Mouse (Mus musculus) mature B cell (primary cell): ENCODE measurements around the gene Ptcd1.
"Not testable (repeated sequence)": the region's sequence is repeated elsewhere in the genome, so short reads cannot be mapped to it uniquely, and the experiment has no call there.

Experiments used
- in situ Hi-C: fragments of 300-500 bp; cut with MboI; formaldehyde crosslinking; loops from 2 replicates; pipeline ENCODE4 v1.14.3; 2019

Ptcd1 gene

DNA sequence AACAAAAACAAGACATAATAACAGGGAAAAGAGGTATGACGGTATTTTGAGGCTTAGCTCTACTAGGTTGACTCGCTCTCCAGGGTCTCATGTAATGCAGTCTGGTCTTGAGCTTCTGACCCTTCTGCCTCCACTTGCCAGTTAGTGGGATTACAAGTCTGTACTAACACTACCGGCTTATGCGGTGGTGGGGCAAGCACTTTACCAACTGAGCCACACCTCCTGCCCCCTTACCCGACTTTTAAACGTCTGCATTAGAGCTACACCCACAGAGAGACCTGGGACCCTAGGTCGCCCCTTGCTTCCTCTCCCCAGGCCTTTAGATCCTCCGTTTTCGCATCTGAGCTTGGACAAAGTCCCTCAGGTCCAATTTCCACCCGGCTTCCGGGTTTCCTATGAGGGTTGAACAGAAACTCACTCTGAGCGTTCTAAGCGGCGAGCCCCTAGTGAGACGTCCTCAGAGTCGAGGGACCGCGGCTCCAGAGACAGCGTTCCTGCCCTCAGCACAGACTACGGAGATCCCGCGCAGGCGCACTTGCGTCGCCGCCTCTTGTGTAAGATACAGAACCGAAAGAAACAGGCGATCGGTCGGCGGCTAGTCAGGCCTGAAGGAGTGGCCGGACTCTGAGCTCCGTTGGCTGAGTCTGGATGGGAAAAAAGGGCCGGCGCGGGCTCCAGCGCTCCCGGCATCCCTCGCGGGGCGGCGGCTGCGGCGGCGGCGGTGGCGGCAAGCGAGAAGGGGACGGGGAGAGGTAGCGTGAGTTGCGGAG is at the start of gene Ptcd1, which contains the start of gene Cpsf4:
Gene Ptcd1, minus strand, starts transcription at position 573 of the 770 bp plus-strand sequence.
Gene Cpsf4, plus strand, starts transcription at position 678 of the 770 bp plus-strand sequence.
- in situ Hi-C loops, result no loop called here

DNA sequence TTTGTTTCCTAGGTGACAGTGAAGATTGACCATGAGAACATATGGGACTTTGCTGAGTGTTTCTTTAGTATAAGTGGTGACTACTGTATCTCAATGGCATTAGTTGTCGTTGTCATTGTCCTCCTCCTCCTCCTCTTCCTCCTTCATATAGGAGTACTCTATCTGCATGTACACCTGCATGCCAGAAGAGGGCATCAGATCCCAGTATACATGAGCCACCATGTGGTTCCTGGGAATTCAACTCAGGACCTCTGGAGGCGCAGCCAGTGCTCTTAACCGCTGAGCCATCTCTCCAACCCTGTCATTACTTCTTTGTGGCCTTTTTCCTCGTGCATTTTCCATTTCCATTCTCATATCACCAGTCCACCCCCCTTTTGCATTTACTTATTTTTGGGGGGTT is 47.8 kb upstream of the Ptcd1 start:
- in situ Hi-C loops, result no loop called here

DNA sequence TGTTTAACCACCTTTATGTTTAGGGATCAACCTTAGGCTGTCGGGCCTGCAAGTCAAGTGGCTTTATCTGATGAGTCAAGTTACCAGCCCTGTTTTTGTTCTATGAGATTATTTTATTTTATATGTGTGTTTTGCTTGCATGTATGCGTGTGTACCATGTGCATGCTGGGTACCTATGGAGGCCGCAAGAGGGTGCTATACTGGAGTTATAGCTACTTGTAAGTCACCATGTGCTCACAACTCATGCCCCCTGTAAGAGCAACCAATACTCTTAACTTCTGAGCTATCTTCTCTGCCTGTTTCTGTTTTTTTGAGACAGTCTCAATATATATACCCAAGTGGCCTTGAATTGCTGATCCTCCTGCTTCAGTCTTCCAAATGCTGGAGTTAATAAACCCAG is 46.6 kb upstream of the Ptcd1 start:
- in situ Hi-C loops, result no loop called here

DNA sequence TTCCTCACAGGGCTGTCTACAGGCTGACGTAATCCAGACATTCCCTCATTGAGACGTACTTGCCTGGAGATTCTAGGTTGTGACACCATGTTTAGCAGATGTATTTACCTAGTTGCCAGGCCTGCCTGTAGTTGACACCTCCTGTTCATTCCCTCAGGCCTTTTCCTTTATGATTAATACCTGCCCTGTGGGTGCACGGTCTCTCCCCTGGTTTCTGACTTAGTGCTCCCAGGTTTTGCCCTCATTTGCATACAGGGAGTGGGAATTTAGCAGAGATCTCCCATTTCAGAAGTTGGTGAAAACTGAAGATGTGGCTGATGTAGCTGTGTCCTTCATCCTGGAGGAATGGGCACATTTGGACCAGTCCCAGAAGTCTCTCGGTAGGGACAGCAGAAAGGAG is 45.3 kb upstream of the Ptcd1 start:
- in situ Hi-C loops, result no loop called here

DNA sequence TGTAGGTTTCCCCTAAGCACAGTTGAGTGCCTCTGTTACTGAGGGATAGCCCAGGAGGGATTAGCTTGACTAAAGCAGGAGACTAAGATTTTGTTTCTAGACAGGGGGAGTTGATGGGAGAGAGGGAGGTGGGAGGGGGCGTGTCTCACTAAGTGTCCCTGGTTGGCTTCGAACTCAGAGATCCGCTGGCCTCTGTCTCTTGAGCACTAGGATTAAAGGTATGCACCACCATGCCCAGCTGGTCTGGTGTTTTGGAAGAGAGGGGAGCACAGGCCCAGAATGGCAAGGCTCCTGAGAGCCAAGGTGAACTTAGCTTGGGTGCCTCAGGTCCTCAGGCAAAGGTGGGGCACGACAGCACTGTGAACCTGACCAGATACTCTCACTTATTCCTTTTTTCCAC is 44.4 kb upstream of the Ptcd1 start:
- in situ Hi-C loops, result no loop called here

DNA sequence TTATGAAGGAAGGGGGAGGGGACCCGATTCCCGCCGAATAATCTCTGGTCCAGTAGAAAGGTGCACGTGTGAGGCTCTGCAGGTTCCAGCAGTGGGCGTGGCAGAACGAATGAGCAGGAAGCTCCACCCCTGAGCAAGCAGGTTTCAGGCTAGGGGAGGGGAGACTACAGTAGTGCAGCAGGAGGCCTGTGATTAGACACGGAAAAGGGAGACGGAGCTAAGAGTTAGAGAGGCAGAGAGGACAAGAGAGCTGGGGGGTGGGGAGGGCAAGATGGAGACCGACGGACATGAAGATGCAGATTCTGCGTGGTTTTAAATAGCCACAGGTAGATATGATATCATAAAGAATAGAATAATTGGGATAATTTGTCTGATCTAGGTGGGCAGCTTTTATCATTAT is 41.5 kb upstream of the Ptcd1 start:
- in situ Hi-C loops, result not testable (repeated sequence)

DNA sequence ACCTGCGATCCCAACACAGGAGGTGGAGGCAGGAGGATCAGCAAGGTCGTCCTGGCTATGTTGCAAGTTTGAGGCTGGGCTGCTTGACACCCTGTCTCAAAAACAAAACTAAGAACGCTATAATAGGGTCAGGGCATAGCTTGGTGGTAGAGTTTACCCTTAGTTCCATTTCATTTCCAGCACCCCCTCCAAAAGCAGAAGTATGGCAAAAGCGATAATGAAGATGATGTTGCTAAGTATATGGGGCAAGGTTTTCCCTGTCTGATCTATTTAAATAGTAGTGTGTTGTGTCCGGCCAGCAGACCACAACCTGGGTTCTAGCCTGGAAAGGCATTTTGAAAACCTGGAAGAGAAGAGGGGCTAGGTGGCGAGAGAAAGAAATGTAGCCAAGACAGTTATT is 41.0 kb upstream of the Ptcd1 start:
- in situ Hi-C loops, result no loop called here

DNA sequence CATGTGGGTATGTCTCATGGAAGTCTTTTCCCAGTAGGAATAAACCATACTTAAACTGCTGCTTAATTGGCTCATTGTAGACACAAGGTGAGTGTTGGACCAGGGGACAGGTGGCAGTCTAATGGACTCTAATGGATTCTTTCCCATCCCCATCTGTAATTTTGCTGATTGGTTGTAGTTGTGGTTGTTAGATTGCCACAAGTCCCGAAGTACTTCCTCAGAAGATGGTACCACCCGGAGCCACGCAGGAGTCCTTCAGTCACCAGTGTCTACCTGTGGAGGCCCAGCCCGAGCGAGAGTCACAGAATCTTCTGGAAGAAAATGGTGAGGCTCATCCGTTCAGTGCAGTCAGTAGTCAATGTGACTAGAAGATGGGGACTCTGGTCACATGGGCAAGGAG is 40.5 kb upstream of the Ptcd1 start:
- in situ Hi-C loops, result no loop called here

DNA sequence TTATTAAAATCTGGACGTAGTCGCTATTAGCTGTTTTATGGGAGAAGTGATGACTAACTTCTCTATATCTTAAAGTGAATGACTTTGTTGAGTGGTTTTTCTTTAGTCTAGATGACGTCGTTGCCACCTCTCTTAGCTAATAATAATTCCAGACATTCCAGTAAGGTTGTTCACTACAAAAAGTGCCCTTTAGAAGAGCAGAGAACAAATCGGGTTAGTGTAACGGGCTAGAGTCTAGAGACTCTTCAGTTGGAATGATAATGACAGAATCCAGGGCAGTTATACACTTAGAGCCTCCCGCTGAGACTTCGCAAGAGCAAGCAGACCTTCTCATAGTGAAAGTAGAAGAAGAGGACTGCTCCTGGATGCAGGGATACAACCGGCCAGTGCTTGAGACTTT is 38.1 kb upstream of the Ptcd1 start:
- in situ Hi-C loops, result no loop called here

DNA sequence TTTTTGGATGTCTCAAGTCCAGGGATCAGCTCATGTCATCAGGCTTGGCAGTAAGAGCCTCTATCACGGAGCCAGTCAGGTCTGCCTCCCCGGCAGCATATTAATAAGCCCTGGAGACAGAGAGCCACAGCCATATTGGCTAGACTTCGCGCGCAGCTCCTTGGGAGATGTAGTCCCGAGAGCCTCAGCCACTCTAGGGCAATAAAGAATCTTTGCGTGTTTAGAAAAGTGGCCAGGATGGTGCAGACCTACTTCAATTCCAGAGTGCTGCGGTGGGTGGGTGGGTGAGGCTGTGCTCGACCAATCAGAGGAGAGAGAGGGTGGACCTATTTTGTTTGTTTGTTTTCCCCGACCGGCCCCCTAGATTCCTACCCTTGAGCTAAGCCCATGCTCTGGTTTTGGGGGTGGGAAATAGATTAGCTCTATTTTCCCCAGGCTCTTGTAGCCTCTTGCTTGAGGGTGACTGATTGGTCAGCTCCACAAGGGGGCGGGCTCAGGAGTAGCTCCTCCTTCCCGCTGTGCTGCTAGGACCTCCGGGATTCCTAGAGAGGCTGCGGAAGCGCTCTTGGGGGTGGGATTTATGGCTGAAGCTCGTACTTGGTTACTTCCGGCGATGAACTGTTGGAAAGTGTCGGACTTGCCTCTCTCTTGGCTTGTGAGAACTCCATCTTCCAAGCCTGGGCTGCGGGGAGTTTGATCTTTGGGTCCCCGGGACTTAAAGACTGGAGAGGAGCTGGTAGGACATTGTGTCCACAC is 37.2 kb upstream of the Ptcd1 start, which contains the start of gene Zkscan5:
Gene Zkscan5, plus strand, starts transcription at position 627 of the 756 bp plus-strand sequence.
- in situ Hi-C loops, result no loop called here

DNA sequence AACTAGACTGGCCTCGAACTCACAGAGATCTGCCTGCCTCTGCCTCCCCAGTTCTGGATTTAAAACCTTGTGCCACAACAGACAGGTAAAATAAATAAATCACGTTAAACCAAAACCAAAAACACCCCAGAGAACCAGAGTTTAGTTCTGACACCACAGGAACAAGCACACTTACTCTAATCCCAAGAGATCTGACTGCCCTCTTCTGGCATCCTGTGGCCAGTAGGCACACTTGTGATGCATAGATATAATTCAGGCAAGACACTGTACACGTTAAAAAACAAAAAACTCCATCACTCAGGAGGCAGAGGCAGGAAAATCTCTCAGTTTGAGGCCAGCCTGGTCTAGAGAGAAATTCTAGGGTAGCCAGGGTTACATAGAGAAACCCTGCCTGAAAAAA is 35.5 kb upstream of the Ptcd1 start:
- in situ Hi-C loops, result no loop called here

DNA sequence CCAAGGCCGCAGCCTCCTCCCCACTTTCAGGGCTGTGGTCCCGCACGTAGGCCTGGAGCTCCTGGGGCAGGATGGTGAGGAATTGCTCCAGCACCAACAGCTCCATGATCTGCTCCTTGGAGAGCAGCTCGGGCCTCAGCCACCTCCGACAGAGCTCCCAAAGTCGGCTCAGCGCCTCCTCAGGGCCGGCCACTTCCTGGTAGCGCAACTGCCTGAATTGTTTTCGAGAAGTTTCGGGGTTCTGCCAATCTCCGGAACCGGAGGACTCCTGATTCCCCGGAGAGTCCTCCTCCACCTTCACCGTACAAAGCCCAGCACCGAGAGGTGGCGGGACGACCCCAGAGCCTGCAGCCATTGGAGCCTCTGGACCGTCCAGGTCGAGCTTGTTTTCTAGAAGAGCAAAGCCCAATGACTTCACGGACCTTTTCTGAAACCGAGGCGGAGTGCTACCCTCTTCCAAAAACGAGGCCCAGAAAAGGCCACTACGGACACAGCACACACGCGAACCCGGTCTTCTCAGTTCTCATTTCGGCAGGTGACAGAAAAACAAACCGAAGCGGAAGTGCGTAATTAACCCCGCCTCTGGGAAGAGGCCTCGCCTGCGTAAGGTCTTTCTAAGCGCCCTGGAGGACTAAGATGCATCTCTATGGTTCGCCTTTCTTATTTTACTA is 34.5 kb upstream of the Ptcd1 start, which contains the start of gene Zkscan14:
Gene Zkscan14, minus strand, starts transcription at position 548 of the 671 bp plus-strand sequence.
- in situ Hi-C loops, result no loop called here

DNA sequence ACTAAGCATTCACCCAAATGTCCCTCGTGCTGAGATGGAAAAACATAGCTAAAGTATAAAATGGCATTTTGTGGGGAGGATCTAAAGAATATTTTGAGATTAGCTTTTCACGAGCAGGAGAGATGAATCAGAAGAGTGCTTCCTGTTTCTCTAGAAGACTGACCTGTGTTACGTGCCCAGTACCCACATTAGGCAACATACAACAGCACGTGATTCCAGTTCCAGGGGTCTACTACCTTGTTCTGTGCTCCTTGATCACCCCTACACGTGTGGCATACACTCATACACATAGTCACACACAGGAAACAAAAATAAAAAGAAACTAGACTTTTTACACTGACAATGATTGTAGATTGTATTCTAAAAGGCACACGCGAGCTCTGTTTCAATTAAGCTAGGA is 33.5 kb upstream of the Ptcd1 start:
- in situ Hi-C loops, result no loop called here

DNA sequence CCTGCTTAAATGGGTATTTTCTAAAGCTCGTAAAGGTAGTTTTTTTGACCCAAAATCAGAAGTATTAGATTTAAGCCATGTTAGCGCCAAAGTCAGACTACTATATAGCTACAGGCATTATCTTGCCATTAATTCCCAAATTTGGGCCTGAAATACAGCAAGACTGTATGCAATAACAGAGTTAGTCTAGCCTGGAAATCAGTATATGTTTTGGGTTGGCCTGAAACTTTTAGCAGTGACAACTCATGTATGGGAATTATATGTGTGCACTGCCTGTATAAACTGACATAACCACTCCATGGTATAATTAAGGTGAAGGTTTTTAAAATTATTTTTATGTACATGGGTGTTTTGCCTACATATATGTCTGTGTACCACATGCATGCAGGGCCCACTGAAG is 25.1 kb upstream of the Ptcd1 start, which contains the start of gene Atp5j2:
Gene Atp5j2, minus strand, starts transcription at position 101 of the 400 bp plus-strand sequence.
- in situ Hi-C loops, result no loop called here

DNA sequence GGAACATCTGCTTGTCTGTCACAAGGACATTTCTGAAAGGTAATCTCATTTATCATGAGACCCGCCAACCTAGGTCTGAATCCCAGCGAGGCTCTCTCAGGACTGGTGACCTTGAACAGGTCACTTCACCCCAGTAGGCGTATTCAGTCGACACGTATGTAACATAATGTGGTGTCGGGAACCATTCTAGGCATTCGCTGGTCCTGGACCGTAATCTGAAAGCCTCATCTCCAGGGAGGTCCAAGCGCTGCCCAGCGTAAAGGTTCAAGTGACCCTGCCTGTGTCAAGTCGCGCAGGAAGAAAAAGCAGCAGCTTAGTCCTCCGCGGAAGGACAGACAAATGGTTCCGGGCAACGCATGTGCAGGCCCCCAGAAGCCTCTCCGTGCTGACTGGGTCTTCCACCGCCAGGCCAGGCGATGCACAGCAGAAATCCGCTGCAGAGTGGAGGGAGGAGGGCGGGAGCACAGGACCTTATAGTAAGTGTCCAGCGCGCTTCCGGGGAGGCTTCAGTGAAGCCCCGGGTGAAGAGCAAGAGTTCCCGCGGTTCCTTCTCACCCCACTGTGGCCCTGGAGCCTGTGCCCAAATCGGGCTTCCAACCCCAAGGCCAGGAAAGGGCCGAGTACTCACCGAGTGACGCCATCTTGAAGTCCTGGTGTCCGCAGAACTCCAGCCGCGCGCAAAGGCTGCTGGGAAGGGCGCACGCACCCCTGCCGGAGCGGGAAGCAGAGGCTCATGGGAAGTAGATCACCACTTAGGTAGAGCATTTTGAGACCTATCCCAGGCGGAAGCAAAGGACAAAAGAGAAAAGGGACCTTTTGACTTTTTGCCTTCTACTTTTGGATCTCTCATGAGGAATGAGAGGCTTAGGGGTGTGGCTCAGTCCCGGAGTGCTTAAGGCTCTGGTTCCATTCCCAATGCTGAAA is 24.2 kb upstream of the Ptcd1 start:
- in situ Hi-C loops, result no loop called here

DNA sequence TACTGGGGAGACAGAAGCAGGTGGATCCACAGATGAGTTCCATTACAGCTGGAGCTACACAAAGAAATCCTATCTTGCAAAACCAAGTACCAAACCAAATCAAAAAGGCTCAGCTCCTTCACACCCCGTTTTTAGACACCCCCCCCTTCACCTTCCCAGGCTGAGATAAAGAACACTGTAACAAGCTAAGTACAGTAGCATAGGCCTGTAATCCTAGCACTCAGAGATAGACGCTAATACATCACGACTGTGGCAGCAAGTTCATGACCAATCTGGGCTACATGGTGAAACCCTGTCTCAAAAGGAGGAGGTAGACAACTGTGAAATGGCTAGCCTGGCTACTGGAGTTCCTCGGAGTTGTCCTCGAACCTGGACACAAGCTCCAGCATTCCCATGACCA is 23.5 kb upstream of the Ptcd1 start:
- in situ Hi-C loops, result no loop called here

DNA sequence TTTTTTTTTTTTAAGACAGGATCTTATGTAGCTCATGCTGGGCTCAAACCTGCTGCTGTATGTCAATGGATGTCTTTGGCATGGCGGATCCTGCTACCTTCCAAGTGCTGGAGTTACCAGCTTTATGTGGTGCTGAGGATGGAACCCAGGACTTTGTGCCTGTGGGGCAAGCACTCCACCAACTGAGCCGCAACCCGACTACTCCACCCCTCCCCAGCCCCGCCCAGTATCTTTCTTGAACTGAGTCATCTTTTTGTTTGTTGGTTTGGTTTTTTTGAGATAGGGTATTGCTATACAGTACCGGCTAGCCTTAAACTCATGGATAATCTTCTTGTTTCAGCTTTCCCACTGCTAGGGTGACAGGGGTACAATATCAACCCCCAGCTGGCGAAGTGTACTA is 22.5 kb upstream of the Ptcd1 start:
- in situ Hi-C loops, result no loop called here

DNA sequence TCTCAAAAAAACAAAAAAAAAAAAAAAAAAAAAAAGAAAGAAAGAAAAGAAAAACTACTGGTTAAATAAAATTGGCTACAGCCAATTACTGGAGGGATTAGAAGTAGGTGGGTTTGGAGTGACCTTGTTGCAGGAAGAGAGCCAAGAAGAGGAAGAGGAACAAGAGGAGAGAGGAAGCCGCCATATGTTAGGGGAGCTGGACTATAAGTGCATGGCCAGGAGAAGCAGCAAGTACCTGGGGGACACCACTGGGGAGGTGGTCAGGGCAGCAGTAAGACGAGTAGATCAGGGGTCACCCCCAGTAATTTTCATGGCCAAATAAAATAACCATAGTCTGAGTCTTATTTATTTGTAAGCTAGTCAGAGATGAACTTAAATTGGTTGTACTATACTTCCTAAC is 18.3 kb upstream of the Ptcd1 start:
- in situ Hi-C loops, result no loop called here

DNA sequence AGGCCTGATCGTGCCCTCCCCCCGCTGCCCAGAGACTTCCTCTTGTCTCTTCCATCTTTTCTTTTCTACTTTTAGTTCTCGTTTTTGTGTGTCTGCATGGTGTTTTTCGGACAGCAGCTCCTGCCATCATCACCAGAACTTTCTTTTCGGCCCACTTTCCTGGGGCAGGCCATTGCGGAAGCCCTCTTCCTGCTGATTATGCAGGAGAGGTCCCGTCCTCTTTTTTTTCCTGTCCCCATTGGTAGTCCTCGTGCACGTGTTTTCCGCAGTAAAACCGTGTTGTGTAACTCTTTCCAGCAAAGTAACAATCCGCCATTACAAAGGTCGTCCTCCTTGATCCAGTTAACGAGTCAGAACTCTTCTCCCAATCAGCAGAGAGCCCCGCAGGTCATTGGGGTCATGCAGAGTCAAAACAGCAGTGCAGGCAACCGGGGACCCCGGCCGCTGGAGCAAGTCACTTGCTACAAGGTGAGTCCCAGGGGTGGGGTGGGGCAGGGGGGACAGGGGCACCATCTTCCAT is 11.6 kb upstream of the Ptcd1 start:
- in situ Hi-C loops, result no loop called here

DNA sequence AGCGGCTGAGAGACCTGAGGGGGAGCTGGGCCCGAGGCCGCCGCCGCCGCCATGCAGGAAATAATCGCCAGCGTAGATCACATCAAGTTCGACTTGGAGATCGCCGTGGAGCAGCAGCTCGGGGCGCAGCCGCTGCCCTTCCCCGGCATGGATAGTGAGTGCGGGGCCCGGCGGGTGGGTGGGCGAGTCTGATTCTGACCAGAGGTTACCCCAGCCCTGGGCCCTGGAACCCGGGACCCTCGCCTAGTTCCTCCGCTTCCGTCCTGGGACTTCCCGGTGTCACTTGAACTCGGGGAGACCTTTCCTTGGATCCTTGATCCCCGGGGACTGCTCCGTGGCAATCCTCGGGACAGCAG is 376 bp upstream of the Ptcd1 start:
- in situ Hi-C loops, result no loop called here

DNA sequence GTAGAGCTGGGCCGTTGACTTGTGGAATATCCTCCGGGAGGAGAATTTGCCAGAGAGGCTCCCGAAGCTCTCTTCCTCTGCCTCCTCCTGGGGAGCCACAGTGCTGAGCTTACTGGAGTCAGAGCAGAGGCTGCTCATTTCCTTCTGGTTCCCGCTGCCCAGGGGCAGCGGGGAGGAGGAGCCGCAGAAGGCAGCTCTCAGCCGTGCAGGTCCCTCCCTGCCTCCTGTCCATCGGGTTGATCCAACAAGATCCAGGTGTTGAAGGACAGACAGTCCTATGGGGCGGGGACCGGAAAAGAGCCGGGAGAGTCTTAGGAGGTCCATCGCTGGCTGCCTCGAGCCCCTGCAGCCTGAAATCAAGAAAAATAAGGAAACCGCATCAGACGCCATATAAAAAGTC is 1.7 kb downstream of the Ptcd1 start:
- in situ Hi-C loops, result no loop called here
